Mouse (Mus musculus) right cerebral cortex, postnatal 4 days (tissue): ENCODE measurements around the gene Zdhhc9.
"Not testable (repeated sequence)": the region's sequence is repeated elsewhere in the genome, so short reads cannot be mapped to it uniquely, and the experiment has no call there.

Experiments
- DNase-seq: peaks from one replicate; pipeline ENCODE4 v3.0.0-alpha.2; 2022

Zdhhc9 gene

DNA sequence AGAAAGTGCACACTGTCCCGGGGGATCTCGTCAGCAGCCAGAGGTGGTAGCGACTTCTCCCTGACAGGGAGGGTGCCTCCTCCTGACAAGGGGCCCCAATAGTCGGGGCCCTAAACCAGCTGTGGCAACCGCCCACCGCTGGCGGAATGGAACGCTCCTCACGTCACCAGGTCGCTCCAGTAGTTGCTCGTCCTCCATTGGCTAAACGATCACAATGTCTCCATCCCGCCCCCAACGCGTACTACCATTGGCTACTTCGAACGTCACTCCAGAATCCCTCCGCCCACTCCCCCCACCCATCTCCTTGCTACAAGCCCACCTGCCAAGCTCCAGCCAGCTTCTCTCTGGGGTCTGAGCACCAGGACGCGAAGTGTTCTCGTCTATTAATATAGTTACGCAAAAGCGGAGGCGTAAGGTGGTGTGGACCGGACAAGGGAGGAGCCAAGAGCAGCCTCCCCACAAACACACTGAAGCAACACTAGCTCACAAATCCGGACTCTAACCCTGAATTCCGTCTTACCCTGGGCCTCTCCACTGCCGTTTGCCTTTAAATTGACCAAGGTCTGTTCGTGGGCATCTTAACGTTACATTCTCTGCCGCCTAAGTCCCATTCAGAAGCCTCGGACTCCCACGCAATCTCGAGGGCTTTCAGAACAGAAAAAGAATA lies at the start of gene Zdhhc9:
Gene Zdhhc9 (minus strand): TSS at position 360 of the 667 bp plus-strand sequence.
- peak; percentile 87 for DNase-seq

DNA sequence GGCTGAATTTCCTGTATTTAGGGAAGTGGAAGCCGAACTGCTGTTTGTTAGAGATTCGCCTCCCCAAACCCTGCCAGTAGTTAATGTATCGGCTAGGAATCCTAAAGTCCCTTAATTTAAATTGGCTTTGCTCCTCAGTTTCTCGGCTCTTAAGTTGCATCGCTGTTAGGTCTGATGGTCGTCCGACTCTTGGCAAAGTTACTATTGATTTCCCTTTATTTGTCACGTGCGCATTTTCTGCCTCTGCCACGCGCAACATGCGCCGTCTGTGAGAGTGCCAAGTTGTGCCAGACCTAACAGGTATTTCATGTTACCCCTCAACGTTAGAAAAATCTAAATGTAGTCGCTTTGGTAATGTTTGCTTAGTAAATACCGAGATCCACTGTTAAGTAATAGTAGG lies 48.3 kb upstream of the Zdhhc9 start:
- no peak for DNase-seq

DNA sequence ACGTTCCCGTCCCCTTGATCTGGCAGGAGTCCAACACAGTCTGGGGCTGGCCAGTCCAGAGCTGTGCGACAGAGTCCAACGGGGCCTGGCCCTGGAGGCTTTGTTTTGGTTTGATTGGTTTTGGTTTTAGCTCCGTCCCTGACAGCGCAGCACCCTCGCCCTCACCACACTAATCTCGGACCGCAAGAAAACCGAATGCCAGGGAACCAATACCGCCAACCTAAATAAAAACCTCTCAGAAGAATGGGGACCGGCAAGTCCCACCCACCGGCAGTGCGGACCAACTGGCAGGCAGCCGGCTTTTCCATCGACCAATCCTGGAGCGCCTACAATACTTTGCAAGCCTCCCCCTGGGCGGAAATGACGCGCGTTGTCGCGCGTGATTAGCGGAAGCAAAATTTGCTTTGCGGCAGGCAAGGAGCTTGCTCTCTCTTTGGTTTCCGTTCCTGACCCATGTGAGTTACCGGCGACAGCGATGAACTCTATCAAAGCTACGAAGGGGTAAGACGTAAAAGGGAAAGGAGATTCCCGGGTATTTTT lies 47.9 kb upstream of the Zdhhc9 start, which contains the start of gene Utp14a:
Gene Utp14a (plus strand): TSS at position 395 of the 540 bp plus-strand sequence.
- DNase-seq: peak; percentile 93

- DNase-seq: no peak
These were observed 47.3 kb upstream of the Zdhhc9 start for GRCm38 (mm10) chrX:48255830-48256428.

DNA sequence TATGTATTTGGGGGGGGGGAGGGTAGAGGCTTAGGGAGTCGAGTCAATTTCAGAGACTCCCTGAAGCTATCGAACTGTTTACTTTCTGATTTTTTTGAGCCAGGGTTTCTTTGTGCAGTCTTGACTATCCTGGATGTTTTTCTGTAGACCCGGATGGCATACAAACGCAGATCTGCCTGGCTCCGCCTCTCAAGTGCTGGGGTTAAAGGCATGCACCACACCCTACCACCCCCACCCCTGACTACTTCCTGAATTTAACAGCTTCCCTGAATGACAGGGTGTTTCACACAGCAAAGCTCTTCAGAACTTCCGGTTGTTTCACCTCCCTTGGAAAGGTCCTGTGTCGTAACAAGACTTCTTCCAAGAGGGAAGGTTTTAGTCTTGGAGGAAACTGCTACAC lies 25.7 kb upstream of the Zdhhc9 start:
- no peak for DNase-seq

- no peak for DNase-seq
These were observed 17.5 kb upstream of the Zdhhc9 start for GRCm38 (mm10) chrX:48226225-48226624.

DNA sequence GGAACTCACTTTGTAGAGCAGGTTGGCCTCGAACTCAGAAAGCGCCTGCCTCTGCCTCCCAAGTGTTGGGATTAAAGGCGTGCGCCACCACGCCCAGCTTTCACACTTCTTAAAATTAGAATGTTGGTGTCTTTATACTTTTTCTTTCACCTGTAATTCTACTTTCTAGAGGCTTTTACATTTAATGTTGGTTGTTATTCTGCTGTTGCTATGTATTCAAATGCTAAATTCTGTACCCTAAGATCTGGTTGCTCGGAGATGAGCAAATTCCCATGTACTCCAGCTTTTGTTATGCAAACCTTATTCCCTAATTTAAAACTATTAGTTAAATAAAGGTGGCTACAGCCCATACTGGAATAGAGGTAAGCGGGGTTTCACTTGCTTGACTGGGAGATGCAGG lies 14.0 kb upstream of the Zdhhc9 start:
- no peak for DNase-seq

- DNase-seq: no peak
These were observed 10.8 kb upstream of the Zdhhc9 start for GRCm38 (mm10) chrX:48219468-48219867.

DNA sequence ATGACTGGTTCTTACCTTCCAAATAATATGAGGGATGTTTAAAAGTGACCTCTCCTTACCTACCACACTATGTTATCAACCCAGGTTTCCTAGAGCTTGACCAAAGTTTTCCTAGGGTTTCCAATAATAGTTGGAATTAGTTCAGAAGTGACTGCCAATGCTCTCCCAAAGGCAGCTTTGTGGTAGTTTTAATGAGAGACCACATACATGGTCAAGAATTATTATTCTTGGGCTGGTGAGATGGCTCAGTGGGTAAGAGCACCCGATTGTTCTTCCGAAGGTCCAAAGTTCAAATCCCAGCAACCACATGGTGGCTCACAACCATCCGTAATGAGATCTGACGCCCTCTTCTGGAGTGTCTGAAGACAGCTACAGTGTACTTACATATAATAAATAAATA lies 1.1 kb upstream of the Zdhhc9 start:
- not testable (repeated sequence) for DNase-seq

- peak; percentile 53 for DNase-seq
These were observed 754 bp downstream of the Zdhhc9 start for GRCm38 (mm10) chrX:48207761-48208487.

DNA sequence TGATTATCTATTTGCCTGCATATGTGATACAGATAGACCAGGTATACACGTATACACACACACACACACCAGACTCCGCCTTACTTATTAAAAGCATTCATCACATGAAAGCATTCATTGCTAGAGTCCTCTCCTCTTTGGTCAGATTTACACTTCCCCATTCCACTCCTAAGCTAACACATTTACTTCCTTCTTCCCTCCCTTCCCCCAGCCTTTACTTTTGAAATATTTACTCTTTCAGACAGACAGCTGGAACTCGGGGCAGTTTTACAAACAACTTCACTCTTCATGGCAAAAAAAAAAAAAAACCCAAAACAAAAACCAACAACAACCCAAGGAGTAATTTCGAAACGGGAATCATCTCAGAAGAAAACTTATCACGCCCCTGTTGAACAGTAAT lies 4.2 kb downstream of the Zdhhc9 start:
- DNase-seq: no peak

DNA sequence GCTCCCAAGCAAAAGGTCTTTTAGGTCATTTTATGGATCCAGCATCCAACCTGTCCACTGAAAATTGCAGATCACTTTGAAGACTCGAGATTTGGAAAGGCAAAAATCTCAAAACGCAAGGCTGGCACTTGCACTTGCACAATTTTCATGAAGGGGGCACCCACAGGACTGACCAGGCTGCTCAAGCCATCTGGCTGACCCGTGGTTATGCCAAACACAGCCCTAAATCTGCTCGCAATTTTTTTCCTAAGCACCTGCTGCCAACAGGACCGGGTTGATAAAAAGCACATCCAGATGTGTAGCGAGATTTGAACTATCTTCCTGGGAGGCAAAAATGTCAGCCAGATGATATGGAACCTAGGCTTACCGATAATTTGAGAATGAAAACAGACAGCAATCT lies 4.9 kb downstream of the Zdhhc9 start:
- no peak for DNase-seq

- DNase-seq: no peak
These were observed 5.7 kb downstream of the Zdhhc9 start for GRCm38 (mm10) chrX:48202995-48203394.

DNA sequence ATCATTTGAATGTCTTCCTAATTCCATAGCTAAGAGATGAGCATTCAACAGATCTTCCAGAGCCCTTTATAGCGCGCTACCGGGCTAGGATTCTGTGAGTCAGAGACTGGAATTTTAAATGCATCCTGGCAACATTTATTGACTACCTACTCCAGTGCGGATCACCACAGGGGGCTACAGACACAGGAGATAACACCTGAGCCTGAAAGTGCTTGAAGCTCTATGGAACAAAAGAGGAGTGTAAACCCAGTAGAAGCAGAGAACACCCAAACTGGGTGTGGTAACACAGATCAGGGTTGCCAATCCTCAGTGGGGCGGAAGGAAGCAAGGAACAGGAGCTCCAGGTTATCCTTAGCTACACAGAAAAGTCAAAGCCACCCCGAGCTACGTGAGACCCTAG lies 6.2 kb downstream of the Zdhhc9 start:
- DNase-seq: no peak

DNA sequence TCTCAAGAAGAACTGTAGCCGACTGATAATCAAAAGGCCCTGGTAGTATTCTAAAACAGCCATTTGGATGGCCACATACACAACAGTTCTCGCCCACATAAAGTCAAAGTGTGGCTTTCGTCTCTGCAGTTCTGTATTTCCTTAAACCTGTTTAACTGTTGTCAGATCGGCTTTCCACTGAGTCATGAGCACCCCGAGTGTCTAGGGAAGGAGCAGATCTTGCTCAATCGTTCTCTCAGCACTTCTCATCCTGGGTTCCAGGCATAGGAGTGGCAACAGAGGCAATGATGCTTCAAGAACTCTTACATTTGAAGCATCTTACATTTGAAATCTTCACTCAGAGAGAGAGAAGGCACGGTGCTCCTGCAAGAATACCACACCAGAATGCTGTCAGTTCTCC lies 6.7 kb downstream of the Zdhhc9 start:
- DNase-seq: no peak

DNA sequence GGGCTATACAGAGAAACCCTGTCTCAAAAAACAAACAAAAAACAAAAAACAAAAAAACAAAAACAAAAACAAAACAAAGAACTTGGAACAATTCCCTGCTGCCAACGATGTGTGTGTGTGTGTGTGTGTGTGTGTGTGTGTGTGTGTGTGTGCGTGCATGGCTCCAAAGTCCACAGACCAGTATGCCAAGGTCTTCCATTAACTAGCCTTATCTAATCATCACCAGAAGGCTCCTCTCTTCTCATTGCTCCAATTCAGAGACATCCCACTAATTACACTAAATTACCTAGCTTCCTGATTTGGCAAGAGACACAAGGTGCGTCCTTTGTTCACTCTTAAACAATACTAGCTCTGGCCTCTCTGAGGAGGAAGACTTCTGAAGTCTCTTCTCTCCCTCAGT lies 8.0 kb downstream of the Zdhhc9 start:
- no peak for DNase-seq

DNA sequence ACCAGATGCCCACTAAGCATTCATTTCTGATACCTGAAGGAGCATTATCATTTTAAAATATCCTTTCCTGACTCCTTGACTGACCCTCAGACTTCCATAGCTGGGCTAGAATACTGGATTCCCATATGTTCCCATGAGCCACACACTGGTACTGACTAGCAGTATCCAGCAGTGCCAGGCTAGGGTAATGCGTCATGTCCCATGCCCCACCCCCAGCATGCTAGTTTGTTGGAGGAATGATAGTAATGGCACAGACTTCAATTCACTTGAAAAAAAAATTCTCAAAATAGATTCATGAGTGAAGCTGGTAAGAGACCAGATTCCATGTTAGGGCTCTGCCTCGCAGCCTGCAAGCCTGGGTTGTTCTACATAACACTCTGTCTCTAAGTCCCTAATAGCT lies 9.7 kb downstream of the Zdhhc9 start:
- DNase-seq: no peak

- no peak for DNase-seq
These were observed 10.8 kb downstream of the Zdhhc9 start for GRCm38 (mm10) chrX:48197856-48198255.

- DNase-seq: no peak
These were observed 15.2 kb downstream of the Zdhhc9 start for GRCm38 (mm10) chrX:48193235-48194152.

- DNase-seq: no peak
These were observed 17.4 kb downstream of the Zdhhc9 start for GRCm38 (mm10) chrX:48191261-48191660.

- no peak for DNase-seq
These were observed 24.0 kb downstream of the Zdhhc9 start for GRCm38 (mm10) chrX:48184703-48185102.

- no peak for DNase-seq
These were observed 26.8 kb downstream of the Zdhhc9 start for GRCm38 (mm10) chrX:48181844-48182243.

DNA sequence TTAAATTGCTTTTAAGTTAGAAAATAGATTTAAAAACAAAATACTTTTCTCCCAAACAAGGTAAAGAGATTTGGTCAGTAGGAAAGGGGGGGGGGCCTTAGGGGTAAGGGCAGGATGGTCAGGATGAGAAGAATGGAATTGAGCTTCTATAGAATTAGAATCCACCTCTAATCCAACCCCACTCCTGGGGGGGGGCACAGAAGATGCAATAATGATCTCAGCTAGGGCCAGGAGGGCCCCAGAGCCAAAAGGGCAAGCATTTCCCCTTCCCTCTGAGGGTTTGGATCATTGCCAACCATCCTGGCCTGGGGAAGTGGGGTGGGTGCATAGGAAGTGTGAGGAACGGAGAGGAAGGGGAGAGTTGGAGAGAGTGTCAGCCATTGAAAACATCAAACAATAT lies 38.3 kb downstream of the Zdhhc9 start:
- DNase-seq: no peak
